Mouse (Mus musculus) lung, postnatal 14 days (tissue): ENCODE results near the gene Laptm4a.

Experiments
- DNase-seq: peaks from one replicate; pipeline ENCODE4 v3.0.0; 2021

The Laptm4a gene

DNA sequence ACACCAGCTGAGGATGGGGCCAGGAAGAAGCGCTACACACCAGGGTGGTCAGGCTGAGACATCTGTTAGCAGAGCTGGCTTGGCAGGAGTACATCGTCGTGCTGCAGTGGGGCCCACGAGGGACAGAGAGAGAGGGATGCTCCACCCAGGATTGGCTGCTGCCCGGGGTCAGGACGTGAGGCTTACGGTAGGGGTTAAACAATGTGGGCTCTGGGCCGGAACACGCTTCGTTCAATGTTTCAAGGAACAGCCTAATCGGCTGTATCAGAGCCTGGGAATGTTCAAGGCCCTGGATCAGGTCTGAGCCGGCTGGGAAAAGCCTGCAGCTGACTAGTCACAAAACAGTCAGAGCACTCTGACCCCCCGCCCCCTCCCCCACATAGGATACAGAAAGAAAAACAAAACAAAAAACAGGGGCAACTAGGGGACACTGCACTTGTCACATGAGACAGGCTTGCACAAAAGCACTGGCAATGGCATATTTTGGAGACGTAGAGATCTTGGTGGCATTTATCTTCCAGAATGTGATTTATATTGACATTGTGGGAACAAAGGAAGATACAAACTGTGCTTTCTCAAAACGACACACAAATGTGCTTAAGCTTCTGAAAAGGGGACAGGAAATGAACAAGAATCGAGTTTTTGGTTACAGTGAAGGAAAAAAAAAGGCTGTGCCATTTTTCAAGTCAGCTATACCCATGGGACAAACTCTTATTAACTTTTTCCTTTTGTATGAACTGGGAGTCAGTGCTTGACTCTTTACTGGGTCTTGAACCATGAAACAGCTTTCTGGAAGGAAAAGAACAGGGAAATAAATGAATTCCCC, 8.4 kb upstream of the Laptm4a start:
- DNase-seq = no peak

DNA sequence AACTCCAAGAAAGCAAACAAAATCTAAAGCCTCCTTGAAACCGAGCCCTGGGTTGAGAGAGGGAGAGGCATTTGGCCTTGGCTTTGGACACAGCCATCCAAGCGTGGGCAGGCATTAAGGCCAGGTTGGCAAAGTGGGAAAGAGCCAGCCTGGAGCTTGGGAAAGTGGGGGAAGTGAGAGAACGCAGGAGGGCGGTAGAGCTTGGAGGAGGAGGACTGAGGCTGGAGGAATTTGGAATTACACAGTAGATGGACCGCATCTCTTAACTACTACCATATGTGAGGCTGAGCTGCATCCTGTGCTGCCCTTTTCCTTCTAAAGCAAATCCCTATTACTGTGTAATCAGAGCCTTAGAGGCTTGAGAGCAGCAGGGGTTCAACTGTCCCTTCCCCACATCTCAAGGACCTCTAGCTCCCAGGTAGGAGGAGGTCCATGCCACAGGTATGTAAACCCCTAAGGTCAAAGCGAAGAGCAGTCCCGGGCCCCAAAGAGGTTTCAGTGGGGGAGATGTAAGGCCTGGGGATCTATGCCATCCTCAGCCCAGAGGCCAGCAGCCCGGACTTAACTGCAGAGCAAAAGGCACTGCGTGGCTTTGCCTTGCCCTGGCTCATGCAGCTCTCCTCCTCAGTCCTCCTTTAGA, 7.6 kb upstream of the Laptm4a start:
- DNase-seq = no peak

DNA sequence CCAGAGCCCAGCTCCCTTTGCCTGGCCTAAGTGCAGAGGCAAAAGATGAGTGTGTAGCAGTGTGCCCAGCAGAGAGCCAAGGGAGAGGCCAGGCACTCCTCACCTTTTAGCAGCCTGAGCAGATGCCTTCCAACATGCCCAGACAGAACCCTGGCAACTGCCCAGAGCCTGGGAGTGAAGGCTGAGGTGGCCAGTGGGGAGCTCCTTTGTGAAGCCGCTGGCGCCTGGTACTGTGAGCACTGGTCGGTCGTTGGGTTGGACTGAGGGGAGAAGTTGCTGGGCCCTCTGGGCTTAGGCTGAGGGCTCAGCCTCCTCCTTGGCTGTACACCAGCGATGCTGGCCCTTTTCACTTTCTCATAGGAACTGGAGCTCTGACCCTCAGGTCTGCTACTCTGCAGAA, 5.1 kb upstream of the Laptm4a start:
- peak; percentile 23 for DNase-seq

DNA sequence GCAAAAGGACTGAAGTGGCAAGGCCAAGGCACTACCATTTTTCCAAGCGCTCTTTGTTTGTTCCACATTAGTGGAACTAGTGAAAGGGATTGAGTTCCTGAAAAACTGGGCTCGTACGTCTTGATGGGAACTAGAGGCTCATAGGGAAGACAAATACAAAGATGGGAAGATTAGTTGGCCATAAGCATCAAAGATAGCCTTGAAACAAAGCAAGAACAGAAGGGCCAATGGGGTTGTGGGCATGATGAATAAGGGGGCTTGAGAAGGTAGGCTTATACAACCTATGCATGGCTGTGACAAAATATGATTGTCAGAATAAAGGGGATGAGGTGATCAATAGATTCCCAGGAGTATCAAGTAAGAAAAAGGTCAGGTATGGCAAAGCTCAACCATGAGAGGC, 2.2 kb upstream of the Laptm4a start:
- no peak for DNase-seq

DNA sequence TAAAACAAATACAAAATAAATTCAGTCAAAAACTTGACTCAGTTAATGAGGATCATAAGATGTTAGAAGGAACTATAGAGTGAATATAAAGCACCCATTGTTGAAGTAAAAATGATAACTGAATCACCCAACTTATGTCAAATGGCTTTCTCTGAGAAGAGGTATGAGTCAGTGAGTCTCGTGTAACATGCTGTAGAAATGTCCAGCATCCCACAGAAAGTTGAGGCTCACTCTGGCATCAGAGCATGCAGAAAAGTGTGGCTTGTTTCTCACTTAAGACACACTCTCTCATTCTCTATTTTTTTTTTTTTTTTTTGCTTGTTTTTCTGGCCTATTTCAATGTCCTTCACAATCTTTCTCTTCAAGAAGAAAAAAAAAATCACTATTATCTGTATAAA, 469 bp upstream of the Laptm4a start:
- DNase-seq = no peak

DNA sequence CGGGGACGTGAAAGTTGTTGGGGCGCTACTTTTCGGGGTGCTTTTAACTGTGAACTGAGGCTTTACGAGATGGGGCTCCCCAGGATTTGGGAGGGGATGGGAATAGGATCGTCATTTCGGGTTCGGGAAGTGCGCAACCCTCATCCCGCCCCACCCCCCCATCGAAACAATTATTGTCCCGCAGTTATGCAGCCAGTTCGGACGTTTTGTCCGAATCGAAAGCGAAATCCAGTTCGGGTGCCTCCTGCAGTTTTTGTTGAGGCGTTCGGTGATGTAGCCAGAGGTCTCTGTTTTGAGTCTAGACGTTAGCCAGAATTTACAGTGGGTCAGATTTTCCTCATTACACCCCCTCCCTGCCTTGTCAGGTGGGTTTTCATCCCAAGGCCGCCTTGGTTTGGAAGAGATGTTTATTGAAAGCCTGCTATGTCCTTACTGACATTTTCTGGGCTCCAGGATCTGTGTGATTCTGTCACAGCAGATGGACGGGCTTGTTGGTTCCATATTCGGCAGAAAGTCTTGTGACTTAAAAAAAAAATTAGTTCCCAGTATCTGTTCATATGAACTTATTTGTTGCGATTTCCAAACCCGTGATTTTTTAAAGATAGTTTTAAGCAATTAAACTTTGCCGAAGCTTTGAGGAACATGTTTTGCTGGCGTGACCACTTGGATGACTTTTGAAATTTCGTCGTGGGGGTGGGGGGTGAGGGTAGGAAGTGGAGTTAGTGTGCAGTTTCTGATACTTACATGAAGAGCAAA, 1.1 kb downstream of the Laptm4a start:
- peak; percentile 14 for DNase-seq

DNA sequence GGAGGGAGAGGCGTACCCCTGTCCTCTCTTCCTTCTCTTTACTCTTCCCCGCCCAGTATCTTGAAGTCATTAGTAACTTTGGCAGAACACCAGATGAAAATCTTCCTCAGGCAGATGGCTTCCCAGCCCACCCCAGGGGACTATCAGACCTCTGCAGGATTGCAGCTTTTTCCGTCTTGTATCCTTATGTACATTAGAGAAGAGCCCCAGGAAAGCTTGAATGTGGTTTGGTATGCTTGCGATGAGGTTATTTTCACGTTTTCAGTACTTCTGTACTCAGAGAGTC, 1.6 kb downstream of the Laptm4a start:
- no peak for DNase-seq

DNA sequence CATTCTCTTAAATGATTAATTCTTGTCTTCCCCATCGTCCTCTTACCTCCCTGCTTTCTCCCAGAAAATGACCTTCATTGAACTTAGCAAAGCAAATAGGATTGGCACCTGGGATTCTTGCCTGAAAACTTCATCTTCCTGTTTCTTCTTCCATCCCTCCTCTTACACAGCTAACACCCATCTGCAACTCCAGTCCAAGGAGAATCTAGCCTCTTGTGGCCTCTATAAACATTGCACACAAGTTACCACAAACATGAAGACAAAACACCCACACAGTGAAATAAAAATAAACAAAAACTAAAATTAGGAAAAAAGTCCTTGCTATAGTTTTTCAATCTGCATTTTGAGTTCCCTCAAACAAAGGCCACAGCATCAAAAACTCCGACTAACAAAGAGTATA, 2.1 kb downstream of the Laptm4a start:
- no peak for DNase-seq

DNA sequence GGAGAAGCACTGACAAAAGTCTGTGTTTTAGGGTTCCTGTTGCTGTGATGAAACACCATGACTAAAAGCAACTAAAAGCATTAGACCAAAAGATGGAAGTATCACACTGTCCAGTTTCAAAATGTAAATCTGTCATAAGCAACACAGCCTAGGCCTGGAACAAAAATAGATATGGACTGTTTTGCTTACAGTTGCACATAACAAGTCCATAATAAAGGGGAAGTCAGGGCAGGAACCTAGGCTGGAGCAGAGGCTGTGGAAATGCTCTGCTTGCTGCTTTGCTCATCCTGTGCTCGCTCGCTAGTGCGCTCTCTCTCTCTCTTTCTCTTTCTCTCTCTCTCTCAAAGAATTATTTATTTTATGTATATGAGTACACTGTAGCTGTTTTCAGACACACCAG, 6.2 kb downstream of the Laptm4a start:
- DNase-seq = no peak

DNA sequence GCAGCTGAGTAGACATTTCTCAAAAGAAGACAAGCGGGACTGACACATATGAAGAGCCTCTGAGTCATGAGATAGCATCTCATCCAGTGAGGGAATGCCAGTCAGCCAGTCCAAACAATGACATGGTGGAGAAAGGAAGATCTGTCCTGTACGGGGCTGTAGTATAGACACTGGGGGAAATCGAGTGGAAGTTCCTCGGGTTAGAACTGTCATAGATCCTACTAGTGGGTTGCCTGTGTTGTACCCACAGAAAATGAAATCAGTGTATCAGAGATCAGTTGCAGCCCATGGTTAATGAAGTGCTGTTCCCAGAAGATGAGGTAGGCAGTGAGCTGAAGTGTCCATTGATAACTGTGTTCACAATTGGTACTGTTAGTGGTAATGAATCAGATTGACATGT, 7.3 kb downstream of the Laptm4a start:
- DNase-seq = no peak

DNA sequence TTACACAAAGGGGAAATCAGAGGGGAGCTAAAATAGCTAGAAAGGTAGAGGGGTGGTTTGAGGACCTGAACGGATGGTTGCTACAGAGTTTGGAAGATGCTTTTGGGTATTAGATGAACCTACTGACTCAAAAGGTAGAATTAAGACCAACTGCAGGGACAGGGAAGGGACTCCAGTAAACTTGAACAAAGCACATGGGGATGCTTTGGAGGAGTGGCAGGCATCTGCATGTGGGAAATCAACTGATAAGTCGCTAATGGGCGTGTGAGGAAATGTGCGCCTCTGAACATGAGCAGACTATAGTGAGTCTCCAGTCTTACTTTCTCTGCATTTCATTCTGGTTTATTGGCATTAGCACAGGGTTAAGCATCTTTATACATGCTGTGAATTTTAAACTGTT, 9.6 kb downstream of the Laptm4a start:
- no peak for DNase-seq

DNA sequence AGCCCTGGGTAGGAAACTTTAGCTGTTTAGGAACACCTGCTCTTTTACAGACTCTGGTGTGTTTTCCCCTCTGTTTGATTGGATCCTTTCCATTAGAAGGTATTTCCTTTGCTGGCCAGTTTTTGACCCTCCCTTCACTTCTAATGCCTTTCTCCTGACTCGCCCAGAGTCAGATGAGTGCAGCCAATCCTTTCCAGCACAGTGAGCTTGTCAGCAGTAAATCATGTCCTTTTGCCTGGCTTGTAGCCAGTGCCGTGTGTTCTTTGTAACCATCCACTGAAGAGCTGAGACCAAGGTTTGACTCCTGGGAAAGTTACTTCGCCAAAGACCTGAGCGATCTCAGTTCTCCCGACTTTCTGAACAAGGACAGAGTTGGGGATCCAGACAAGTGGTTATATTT, 13.9 kb downstream of the Laptm4a start:
- DNase-seq = no peak

DNA sequence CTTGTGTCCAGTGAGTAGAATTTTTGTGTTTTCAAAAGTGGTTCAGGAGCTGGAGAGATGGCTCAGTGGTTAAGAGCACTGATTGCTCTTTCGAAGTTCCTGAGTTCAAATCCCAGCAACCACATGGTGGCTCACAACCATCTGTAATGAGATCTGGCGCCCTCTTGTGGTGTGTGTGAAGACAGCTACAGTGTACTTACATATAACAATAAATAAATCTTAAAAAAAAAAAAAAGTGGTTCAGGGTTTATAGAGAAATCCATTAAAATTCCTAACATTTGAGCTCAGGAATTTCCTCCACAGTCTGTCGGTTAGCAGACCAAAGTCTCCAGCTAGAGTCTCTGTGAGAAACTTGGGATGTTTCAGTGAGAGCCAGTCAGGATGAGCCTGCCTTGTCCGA, 14.7 kb downstream of the Laptm4a start:
- DNase-seq = peak; percentile 54

DNA sequence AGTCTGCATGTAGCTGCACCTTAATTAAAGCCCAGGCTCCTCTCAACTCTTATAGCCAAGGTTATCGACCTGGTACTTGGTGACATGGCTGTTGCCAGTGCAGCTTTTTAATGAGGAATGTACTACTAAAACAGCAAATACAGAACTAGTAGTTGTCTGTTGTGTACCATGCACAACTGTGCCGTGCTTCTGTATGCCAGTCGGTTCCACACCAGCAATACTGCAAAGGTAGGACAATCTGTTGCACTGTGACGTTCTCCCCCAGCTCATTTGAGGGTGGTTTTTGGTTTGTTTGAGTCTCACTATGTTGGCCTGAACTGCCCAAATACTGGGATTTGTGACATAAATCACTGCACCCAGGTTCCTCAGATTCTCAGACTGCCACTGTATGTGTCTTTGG, 18.0 kb downstream of the Laptm4a start:
- no peak for DNase-seq

DNA sequence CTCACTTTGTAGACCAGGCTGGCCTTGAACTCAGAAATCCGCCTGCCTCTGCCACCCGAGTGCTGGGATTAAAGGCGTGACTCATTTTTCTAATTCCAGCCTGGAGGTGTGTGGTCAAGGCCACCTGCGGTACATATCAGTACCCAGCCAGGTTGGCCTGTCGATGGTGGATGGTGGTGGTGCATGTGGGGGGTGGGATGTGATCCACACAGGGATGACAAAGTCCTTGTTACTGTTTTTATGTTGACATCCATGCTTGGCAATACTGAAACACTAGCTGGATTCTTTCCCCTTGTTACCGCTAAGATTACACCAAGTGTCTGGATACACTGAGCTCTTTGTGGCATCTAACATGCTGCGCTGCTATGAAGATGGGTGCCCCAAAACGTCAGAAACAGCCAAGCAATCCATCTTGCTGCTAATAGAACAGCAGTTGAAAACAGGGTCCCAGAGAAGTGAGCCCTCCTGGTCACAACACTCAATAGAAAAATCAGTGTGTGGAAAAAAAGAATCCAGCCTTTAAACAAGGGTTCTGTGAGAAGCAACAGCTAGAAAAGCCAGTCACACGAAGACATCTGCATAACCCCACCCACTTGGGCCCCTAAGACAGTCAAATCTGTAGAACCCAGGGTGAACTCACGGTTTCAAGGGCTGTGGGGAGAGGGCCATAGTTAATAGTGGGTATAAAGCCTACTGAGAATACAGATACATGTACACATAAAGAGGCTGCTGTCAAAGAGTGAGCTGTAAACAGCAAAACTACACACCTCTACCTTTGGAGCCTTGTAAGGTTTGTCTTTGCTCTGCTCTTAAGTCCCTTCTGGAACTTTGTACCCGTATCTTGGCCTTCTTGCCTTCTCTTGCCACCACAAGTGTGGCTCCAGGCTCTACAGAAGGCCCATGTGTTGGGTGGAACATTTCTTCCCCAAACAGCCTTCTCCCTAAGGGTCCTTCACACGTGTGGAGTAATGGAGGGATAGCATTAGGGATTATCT, 18.8 kb downstream of the Laptm4a start:
- DNase-seq = no peak

DNA sequence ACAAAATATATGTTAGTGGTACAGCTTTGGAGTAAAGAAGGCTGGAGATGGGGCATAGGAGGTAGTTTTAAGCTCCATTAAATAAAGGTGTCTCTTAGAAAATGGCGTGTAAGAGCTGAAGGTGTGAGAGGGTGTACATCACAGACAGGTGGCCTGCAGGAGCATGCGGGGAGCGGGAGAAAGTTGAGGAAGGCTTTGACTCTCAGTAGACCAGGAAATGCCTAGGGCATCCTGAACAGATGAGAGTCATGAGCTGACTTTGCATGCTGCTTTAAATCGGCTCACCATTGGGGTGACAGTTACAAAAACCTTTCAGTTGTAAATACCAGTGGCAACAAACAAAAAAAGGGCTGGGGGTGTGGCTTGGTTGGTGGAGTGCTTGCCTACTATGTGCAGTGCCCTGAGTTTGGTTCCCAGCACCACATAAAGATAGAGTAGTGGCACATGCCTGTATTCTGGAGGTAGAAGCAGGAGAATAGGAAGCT, 19.7 kb downstream of the Laptm4a start:
- DNase-seq = no peak

DNA sequence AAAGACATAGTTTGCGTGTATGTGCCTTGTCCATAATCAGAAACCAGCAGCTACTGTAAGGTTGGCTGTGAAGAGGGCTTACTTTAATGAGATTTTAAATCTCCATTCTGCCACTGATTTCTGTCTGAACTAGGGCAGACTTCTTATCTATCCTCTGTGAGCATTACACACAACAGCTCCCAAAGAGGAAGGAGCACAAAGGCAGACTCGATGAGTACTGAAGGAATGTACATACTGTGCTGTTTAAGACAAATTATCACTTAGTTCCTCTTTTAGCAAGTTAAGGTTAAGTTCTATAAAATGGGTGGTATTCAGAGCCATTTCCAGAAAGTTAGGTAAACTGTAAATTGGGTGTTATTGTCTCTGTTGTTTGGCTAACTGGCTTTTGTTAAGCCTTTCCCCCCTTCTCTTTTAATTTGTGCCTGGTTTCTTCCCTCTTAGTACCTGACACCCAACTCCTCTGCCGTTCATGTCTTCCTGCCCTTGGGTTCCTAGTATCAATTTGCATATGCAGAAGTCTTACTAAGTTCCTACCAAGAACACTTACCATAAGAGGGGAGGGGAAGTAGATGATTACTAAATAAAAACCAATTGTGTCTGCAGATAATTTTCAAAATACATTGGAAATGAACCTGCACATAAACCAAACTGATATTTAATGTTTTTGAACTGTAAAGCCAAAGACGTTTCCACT, 20.4 kb downstream of the Laptm4a start:
- no peak for DNase-seq

DNA sequence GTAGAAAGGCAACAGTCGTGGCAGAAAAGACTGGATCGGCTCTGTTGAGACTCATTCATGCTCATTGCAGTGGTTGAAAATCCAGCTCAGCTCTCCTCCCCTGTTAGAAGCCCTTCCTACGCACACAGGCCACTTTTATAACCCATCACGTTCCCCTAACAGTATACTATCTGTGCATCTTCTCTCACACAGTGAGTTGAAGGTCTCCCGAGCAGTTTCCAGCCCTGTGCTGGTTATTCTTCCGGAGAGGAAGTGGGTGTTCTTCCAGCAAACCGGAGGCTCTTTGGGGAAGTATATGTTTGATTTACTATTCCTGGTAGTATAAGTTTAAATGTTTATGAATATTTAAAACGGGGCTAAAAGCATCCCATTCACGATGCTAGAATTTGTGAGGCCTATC, 25.7 kb downstream of the Laptm4a start:
- DNase-seq = no peak

DNA sequence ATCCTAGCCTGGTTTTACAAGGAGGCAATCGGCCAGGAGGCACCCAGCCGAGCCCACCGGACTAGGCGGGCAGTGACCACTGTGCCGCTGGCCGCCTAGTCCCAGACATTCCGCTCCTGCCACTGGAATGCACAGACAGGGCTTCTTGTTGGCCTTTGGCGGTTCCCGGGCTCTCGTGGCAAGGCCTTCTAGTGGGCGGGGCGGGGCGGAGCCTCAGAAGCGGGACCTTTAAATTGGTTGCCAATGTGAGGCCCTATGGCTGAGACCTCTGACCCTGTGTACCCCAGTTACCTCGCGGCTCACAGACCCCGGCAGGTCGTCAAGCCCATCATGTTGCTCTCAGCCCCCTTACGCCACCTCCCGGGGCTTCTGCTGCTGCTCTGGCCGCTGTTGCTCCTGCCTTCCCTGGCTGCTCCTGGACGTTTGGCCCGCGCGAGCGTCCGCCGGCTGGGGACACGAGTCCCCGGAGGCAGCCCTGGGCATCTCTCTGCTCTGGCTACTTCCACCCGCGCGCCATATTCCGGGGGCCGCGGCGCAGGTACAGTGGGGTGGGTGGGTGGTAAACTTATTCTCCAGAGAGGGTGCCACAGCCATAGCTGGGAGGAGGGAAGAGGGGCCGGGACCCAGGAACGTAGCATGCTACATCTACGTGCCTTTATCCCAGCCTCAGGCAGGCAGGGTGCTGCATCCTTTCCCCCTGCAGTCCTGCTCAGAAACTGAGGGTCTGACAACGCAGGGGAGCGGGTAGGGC, 26.4 kb downstream of the Laptm4a start, which contains the start of gene Matn3:
Gene Matn3 (plus strand): TSS at position 216 of the 751 bp plus-strand sequence.
- peak; percentile 83 for DNase-seq

DNA sequence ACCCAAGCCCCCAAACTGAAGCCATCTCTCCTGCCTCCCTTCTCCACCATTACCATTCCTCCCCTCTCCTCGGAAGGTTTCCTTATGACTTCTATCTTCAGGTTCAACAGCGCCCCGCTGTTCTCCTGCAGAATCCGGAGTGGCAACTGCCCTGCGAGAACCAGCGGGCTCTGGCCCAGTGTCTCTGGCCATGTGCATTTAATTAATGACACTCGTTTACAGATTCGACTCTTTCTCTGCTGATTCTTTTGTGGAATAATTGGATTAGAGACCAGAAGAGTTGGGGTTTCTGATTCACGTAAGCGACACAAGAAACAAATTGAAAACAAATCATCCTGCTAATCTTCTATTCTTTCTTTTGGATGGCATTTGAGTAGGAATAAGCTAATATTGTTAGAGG, 31.7 kb downstream of the Laptm4a start:
- DNase-seq = no peak

DNA sequence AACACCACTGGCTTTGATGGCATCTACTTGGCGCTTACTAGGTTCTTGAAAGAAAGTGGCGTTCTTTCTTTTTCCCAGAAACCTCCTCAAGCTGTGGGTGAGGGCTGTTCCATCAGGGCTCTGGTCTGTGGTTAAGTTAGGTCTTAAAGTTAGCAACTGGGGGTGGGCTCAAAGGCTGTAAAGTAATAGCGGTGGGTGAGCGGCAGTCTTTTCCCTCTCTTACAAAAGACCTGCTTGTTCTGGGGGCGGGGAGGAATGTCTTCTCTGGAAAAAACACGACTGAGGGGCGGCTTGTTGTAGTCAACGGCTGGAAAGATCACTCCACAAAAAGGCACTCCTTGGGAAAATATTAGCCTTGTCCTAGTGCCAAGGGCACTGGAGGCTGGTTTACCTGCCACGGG, 32.7 kb downstream of the Laptm4a start:
- DNase-seq = peak; percentile 45
